Mouse (Mus musculus): Measurements from ENCODE around the gene Lamc3. TPM values are rescaled to one million over a fixed set of nuclear protein-coding genes. Genes with fewer than 3 reads are reported as not detected.
"Not testable (repeated sequence)": the region's sequence is repeated elsewhere in the genome, so short reads cannot be mapped to it uniquely, and the experiment has no call there.

The Lamc3 gene
- polyA plus RNA-seq, 1 experiment from 2014 or later, result 8.4 TPM

- H3K27me3 ChIP-seq (ENCODE audit: insufficient read depth, poor library complexity, severe bottlenecking), result peaks cover 97% of the 10 kb centered on the region
- no peaks in the 10 kb centered on the region for H3K36me3 ChIP-seq
- H3K9me3 ChIP-seq, result no peaks in the 10 kb centered on the region
- H3K4me1 ChIP-seq (replicated peaks), result peaks cover 33% of the 10 kb centered on the region
- no peak overlapping the region for H3K27ac ChIP-seq
- H3K4me3 ChIP-seq, result no peak overlapping the region
- WGBS, result 29% methylated on average over 6 of the region's 6 CpGs
- peak; percentile 53 for DNase-seq (ENCODE audit: low spot score)
Measured at GRCm38 (mm10) chr2:31884806-31885205, 2.3 kb upstream of the Lamc3 start.

GRCm38 (mm10) chr2:31888871-31889270 lies 1.8 kb downstream of the Lamc3 start:
- Histone ChIP-seq H3K4me3 (peak overlapping the region; percentile 7; the same call in 1 of the 2 replicates), H3K4me1 (replicated peaks) (peaks cover 33% of the 10 kb centered on the region), H3K27me3 (ENCODE audit: insufficient read depth, poor library complexity, severe bottlenecking) (peaks cover 65% of the 10 kb centered on the region), H3K9me3 (no peaks in the 10 kb centered on the region), H3K27ac (no peak overlapping the region), H3K36me3 (no peaks in the 10 kb centered on the region)
- DNase-seq (ENCODE audit: low spot score), result no peak
- 63% methylated on average over 1 of the region's 1 CpGs for WGBS

GRCm38 (mm10) chr2:31891219-31891618 lies 4.1 kb downstream of the Lamc3 start:
- DNase-seq (ENCODE audit: low spot score), result no peak
- Histone ChIP-seq H3K36me3 (no peaks in the 10 kb centered on the region), H3K4me1 (replicated peaks) (peaks cover 55% of the 10 kb centered on the region), H3K27me3 (ENCODE audit: insufficient read depth, poor library complexity, severe bottlenecking) (peaks cover 41% of the 10 kb centered on the region), H3K9me3 (no peaks in the 10 kb centered on the region), H3K27ac (peak overlapping the region; percentile 59), H3K4me3 (no peak overlapping the region)
- WGBS, result 86% methylated on average over 2 of the region's 2 CpGs

DNA sequence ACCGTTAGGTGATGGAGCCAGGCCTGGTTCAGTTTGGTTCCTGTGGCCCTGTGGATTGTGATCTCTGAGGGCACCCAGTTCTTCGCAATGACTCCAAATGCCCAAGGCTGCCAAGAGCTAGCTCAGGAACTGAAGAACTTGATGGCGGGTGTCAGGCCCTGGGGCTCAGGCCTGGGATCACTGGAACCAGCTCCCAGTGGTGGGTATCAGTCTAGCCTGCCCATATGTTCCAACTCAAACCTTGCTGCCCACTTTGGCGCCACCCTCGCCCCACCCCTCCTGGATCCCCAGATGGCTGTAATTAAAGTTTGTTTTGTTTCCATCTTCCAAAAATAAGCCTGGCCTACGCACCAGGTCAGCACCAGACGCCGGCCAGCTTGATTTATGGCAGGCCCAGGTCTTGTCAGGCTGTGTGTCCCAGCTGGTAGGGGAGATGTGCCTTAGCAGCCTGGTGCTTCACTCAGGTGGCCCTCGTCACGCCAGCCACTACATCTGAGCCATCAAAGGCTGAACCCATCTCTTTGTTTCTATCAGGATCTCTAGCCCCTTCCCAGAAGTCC lies 6.1 kb downstream of the Lamc3 start:
- Histone ChIP-seq H3K4me1 (replicated peaks) (peaks cover 45% of the 10 kb centered on the region), H3K36me3 (no peaks in the 10 kb centered on the region), H3K9me3 (no peaks in the 10 kb centered on the region), H3K27ac (peak overlapping the region; percentile 31; the same call in 1 of the 2 replicates), H3K4me3 (no peak overlapping the region), H3K27me3 (ENCODE audit: insufficient read depth, poor library complexity, severe bottlenecking) (peaks cover 21% of the 10 kb centered on the region)
- WGBS, result 76% methylated on average over 10 of the region's 10 CpGs
- DNase-seq (ENCODE audit: low spot score), result no peak

GRCm38 (mm10) chr2:31894221-31894870 lies 7.3 kb downstream of the Lamc3 start:
- H3K27me3 ChIP-seq (ENCODE audit: insufficient read depth, poor library complexity, severe bottlenecking), result peaks cover 10% of the 10 kb centered on the region
- DNase-seq (ENCODE audit: low spot score), result peak; percentile 36
- 45% methylated on average over 13 of the region's 13 CpGs for WGBS
- H3K27ac ChIP-seq, result no peak overlapping the region
- H3K4me3 ChIP-seq, result no peak overlapping the region
- H3K4me1 ChIP-seq (replicated peaks), result peaks cover 50% of the 10 kb centered on the region
- H3K36me3 ChIP-seq, result no peaks in the 10 kb centered on the region
- no peaks in the 10 kb centered on the region for H3K9me3 ChIP-seq

DNA sequence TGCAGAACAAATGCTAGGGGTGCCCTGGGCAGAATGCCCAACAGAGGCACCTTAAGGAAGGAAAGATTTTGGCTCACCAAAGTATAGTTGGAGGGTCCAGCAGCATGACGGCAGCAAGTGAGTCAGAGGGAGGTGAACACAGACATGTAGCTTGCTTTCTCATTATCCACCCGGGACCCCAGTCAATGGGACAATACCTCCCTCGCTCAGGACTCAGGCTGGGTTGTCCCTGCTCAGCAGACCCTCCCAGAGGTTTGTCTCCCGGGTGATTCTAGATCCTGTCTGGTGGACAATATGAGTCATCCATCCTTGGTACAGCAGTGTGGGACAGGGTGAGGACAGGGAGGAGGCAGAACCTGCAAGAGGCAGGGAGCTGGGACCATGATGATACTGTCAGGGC lies 13.8 kb downstream of the Lamc3 start:
- DNase-seq (ENCODE audit: low spot score), result no peak
- 72% methylated on average over 4 of the region's 4 CpGs for WGBS
- peaks cover 4% of the 10 kb centered on the region; the same call in 1 of the 2 replicates for H3K27me3 ChIP-seq (ENCODE audit: insufficient read depth, poor library complexity, severe bottlenecking)
- no peaks in the 10 kb centered on the region for H3K36me3 ChIP-seq
- H3K9me3 ChIP-seq, result no peaks in the 10 kb centered on the region
- peaks cover 60% of the 10 kb centered on the region for H3K4me1 ChIP-seq (replicated peaks)
- H3K27ac ChIP-seq, result no peak overlapping the region
- no peak overlapping the region for H3K4me3 ChIP-seq

GRCm38 (mm10) chr2:31901659-31902362 lies 14.7 kb downstream of the Lamc3 start:
- H3K9me3 ChIP-seq, result no peaks in the 10 kb centered on the region
- DNase-seq (ENCODE audit: low spot score), result no peak
- peaks cover 60% of the 10 kb centered on the region for H3K4me1 ChIP-seq (replicated peaks)
- H3K27ac ChIP-seq, result no peak overlapping the region
- WGBS, result 53% methylated on average over 4 of the region's 4 CpGs
- H3K27me3 ChIP-seq (ENCODE audit: insufficient read depth, poor library complexity, severe bottlenecking), result peaks cover 4% of the 10 kb centered on the region; the same call in 1 of the 2 replicates
- H3K36me3 ChIP-seq, result no peaks in the 10 kb centered on the region
- H3K4me3 ChIP-seq, result no peak overlapping the region

- H3K27ac ChIP-seq, result 0 out of 2 replicates have a peak overlapping the region, but pooled peaks have one; percentile 31
- no peaks in the 10 kb centered on the region for H3K9me3 ChIP-seq
- H3K27me3 ChIP-seq (ENCODE audit: insufficient read depth, poor library complexity, severe bottlenecking), result peaks cover 4% of the 10 kb centered on the region; the same call in 1 of the 2 replicates
- no peak overlapping the region for H3K4me3 ChIP-seq
- no peaks in the 10 kb centered on the region for H3K36me3 ChIP-seq
- WGBS, result 21% methylated on average over 6 of the region's 6 CpGs
- peaks cover 58% of the 10 kb centered on the region for H3K4me1 ChIP-seq (replicated peaks)
- DNase-seq (ENCODE audit: low spot score), result no peak
Measured at GRCm38 (mm10) chr2:31904089-31904488, 17.0 kb downstream of the Lamc3 start.

GRCm38 (mm10) chr2:31904622-31905021 lies 17.5 kb downstream of the Lamc3 start:
- Histone ChIP-seq H3K4me1 (replicated peaks) (peaks cover 52% of the 10 kb centered on the region), H3K9me3 (no peaks in the 10 kb centered on the region), H3K27ac (0 out of 2 replicates have a peak overlapping the region, but pooled peaks have one; percentile 31), H3K36me3 (no peaks in the 10 kb centered on the region), H3K4me3 (no peak overlapping the region), H3K27me3 (ENCODE audit: insufficient read depth, poor library complexity, severe bottlenecking) (peaks cover 4% of the 10 kb centered on the region; the same call in 1 of the 2 replicates)
- 10% methylated on average over 8 of the region's 8 CpGs for WGBS
- DNase-seq (ENCODE audit: low spot score), result peak; percentile 53

GRCm38 (mm10) chr2:31905682-31906081 lies 18.6 kb downstream of the Lamc3 start:
- no peak overlapping the region for H3K4me3 ChIP-seq
- no peaks in the 10 kb centered on the region for H3K36me3 ChIP-seq
- 47% methylated on average over 9 of the region's 9 CpGs for WGBS
- no peaks in the 10 kb centered on the region for H3K9me3 ChIP-seq
- peaks cover 4% of the 10 kb centered on the region; the same call in 1 of the 2 replicates for H3K27me3 ChIP-seq (ENCODE audit: insufficient read depth, poor library complexity, severe bottlenecking)
- H3K27ac ChIP-seq, result 0 out of 2 replicates have a peak overlapping the region, but pooled peaks have one; percentile 6
- no peak for DNase-seq (ENCODE audit: low spot score)
- peaks cover 42% of the 10 kb centered on the region for H3K4me1 ChIP-seq (replicated peaks)

- peaks cover 34% of the 10 kb centered on the region for H3K4me1 ChIP-seq (replicated peaks)
- no peaks in the 10 kb centered on the region for H3K36me3 ChIP-seq
- no peak for DNase-seq (ENCODE audit: low spot score)
- no peaks in the 10 kb centered on the region for H3K9me3 ChIP-seq
- WGBS, result 92% methylated on average over 9 of the region's 9 CpGs
- no peak overlapping the region for H3K4me3 ChIP-seq
- peaks cover 4% of the 10 kb centered on the region; the same call in 1 of the 2 replicates for H3K27me3 ChIP-seq (ENCODE audit: insufficient read depth, poor library complexity, severe bottlenecking)
- H3K27ac ChIP-seq, result no peak overlapping the region
Measured at GRCm38 (mm10) chr2:31906407-31906806, 19.3 kb downstream of the Lamc3 start.

- 76% methylated on average over 4 of the region's 4 CpGs for WGBS
- H3K36me3 ChIP-seq, result no peaks in the 10 kb centered on the region
- no peak overlapping the region for H3K4me3 ChIP-seq
- H3K27me3 ChIP-seq (ENCODE audit: insufficient read depth, poor library complexity, severe bottlenecking), result no peaks in the 10 kb centered on the region
- DNase-seq (ENCODE audit: low spot score), result peak; percentile 39
- no peaks in the 10 kb centered on the region for H3K9me3 ChIP-seq
- H3K27ac ChIP-seq, result no peak overlapping the region
- H3K4me1 ChIP-seq (replicated peaks), result 0 out of 2 replicates have a peak, but pooled peaks cover 3% of the 10 kb centered on the region
Measured at GRCm38 (mm10) chr2:31912575-31912974, 25.5 kb downstream of the Lamc3 start.

GRCm38 (mm10) chr2:31914213-31914612 lies 27.1 kb downstream of the Lamc3 start:
- not testable (repeated sequence) for DNase-seq (ENCODE audit: low spot score); H3K36me3 ChIP-seq; H3K4me1 ChIP-seq (replicated peaks); H3K4me3 ChIP-seq; H3K27ac ChIP-seq; H3K27me3 ChIP-seq (ENCODE audit: insufficient read depth, poor library complexity, severe bottlenecking); H3K9me3 ChIP-seq

Measured in hindbrain, embryonic 10.5 days (tissue).